Mouse (Mus musculus) neural tube, embryonic 11.5 days (tissue): ENCODE data around the gene Gm8773. TPM values are rescaled to one million over a fixed set of nuclear protein-coding genes. Genes with fewer than 3 reads are reported as not detected.
A peak's percentile ranks its signal among the peaks of the same experiment; 100 is the strongest.

Experiments
- ATAC-seq: fragments of 200-750 bp; cut with Nextera tagmentation; 2 replicates; pipeline ENCODE4 v1.8.0; 2017; ENCODE audit warnings: moderate number of reproducible peaks, mild to moderate bottlenecking, moderate TSS enrichment, moderate library complexity; ENCODE audit not compliant: insufficient read depth, low FRiP score, low TSS enrichment
- DNase-seq: peaks from one replicate; pipeline ENCODE4 v3.0.0-alpha.2; 2015; ENCODE audit warnings: low spot score
- H3K27ac ChIP-seq: fragments of 300-500 bp; sonication (generic); 2 replicates; pipeline ENCODE4 v1.5.1; 2014; ENCODE audit warnings: low read depth, mild to moderate bottlenecking, low read length
- H3K27me3 ChIP-seq: fragments of 300-500 bp; sonication (generic); 2 replicates; pipeline ENCODE4 v1.6.1; 2014; ENCODE audit warnings: mild to moderate bottlenecking, low read length, mixed read lengths; ENCODE audit not compliant: control insufficient read depth, insufficient read depth
- H3K36me3 ChIP-seq: fragments of 300-500 bp; sonication (generic); 2 replicates; pipeline ENCODE4 v1.6.1; 2014; ENCODE audit warnings: mild to moderate bottlenecking, low read length, moderate library complexity, mixed read lengths; ENCODE audit not compliant: control insufficient read depth, insufficient read depth
- H3K4me1 ChIP-seq: fragments of 300-500 bp; sonication (generic); 2 replicates; pipeline ENCODE4 v1.6.1; 2014; ENCODE audit warnings: low read length, mixed read lengths; ENCODE audit not compliant: control insufficient read depth, insufficient read depth
- H3K4me2 ChIP-seq: fragments of 300-500 bp; sonication (generic); 2 replicates; pipeline ENCODE4 v1.6.1; 2014; ENCODE audit warnings: low read depth, mild to moderate bottlenecking, moderate library complexity
- H3K4me3 ChIP-seq: fragments of 300-500 bp; sonication (generic); 2 replicates; pipeline ENCODE4 v1.5.1; 2014; ENCODE audit warnings: low read depth, low read length
- H3K9ac ChIP-seq: fragments of 300-500 bp; sonication (generic); 2 replicates; pipeline ENCODE4 v1.6.1; 2014; ENCODE audit warnings: mild to moderate bottlenecking, low read length
- H3K9me3 ChIP-seq: fragments of 300-500 bp; sonication (generic); 2 replicates; pipeline ENCODE4 v1.6.1; 2016; ENCODE audit warnings: low read length; ENCODE audit not compliant: control insufficient read depth
- WGBS: fragments of 180-500 bp; shearing (Covaris S2); extraction: QIAGEN DNeasy Blood & Tissue Kit; methylation state at CpG from one replicate; pipeline ENCODE4 v1.1.7; 2014; 5-methylcytosine and 5-hydroxymethylcytosine counted together
- polyA plus RNA-seq: library from polyadenylated mRNA; unstranded; fragments of >200 nt; fragmentation: Nextera tagmentation; extraction: Ambion mirVana; gene quantifications from 2 replicates; pipeline ENCODE4 v1.2.1, GENCODE M21; 2014

Gene Gm8773
- polyA plus RNA-seq, result 4.7 and 5.2 TPM in 2 replicates

GRCm38 (mm10) chr5:5573749-5574317, at the start of gene Gm8773:
Gene Gm8773, plus strand, starts transcription at chr5:5573799.
- Histone ChIP-seq H3K4me1 (no peaks in the 10 kb centered on the region), H3K27ac (no peak within 1 kb of the TSS), H3K9me3 (no peaks in the 10 kb centered on the region), H3K4me3 (peak within 1 kb of the TSS; percentile 45), H3K27me3 (no peaks in the 10 kb centered on the region), H3K9ac (peak within 1 kb of the TSS; percentile 49), H3K36me3 (no peaks in the 10 kb centered on the region), H3K4me2 (peak within 1 kb of the TSS; percentile 77)
- peak; percentile 91 for ATAC-seq
- under 1% methylated on average over 24 of the region's 24 CpGs for WGBS
- DNase-seq, result peak; percentile 59

GRCm38 (mm10) chr5:5533656-5534420, 39.8 kb upstream of the Gm8773 start:
- DNase-seq, result no peak
- Histone ChIP-seq H3K27me3 (no peaks in the 10 kb centered on the region), H3K36me3 (peaks cover 5% of the 10 kb centered on the region; the same call in 1 of the 2 replicates), H3K4me3 (no peak overlapping the region), H3K9ac (no peak overlapping the region), H3K27ac (no peak overlapping the region), H3K4me1 (no peaks in the 10 kb centered on the region), H3K4me2 (no peak overlapping the region), H3K9me3 (no peaks in the 10 kb centered on the region)
- no peak for ATAC-seq
- WGBS, result 95% methylated on average over 3 of the region's 3 CpGs

GRCm38 (mm10) chr5:5536131-5536530, 37.5 kb upstream of the Gm8773 start:
- Histone ChIP-seq H3K4me2 (no peak overlapping the region), H3K9me3 (no peaks in the 10 kb centered on the region), H3K27ac (no peak overlapping the region), H3K4me1 (no peaks in the 10 kb centered on the region), H3K9ac (no peak overlapping the region), H3K27me3 (no peaks in the 10 kb centered on the region), H3K4me3 (no peak overlapping the region), H3K36me3 (peaks cover 7% of the 10 kb centered on the region; the same call in 1 of the 2 replicates)
- ATAC-seq (no peak), DNase-seq (no peak)
- 86% methylated on average over 1 of the region's 1 CpGs for WGBS

- Histone ChIP-seq H3K36me3 (peaks cover 10% of the 10 kb centered on the region), H3K4me1 (no peaks in the 10 kb centered on the region)
These were observed 33.8 kb upstream of the Gm8773 start for GRCm38 (mm10) chr5:5539771-5540170.

GRCm38 (mm10) chr5:5540385-5540784, 33.2 kb upstream of the Gm8773 start:
- Histone ChIP-seq H3K27me3 (no peaks in the 10 kb centered on the region), H3K9ac (no peak overlapping the region), H3K9me3 (no peaks in the 10 kb centered on the region), H3K4me3 (no peak overlapping the region), H3K36me3 (peaks cover 10% of the 10 kb centered on the region), H3K4me1 (no peaks in the 10 kb centered on the region), H3K4me2 (no peak overlapping the region), H3K27ac (no peak overlapping the region)
- no peak for DNase-seq
- no peak for ATAC-seq
- 80% methylated on average over 3 of the region's 3 CpGs for WGBS

More at GRCm38 (mm10) chr5:5539771-5540170, 33.8 kb upstream of the Gm8773 start:
- ATAC-seq (no peak), DNase-seq (no peak)
- Histone ChIP-seq H3K9me3 (no peaks in the 10 kb centered on the region), H3K27me3 (no peaks in the 10 kb centered on the region), H3K27ac (no peak overlapping the region), H3K4me2 (no peak overlapping the region), H3K4me3 (no peak overlapping the region), H3K9ac (no peak overlapping the region)
- WGBS, result 82% methylated on average over 3 of the region's 3 CpGs

- Histone ChIP-seq H3K9me3 (no peaks in the 10 kb centered on the region), H3K4me3 (no peak overlapping the region)
- no peak for ATAC-seq
These were observed 22.5 kb upstream of the Gm8773 start for GRCm38 (mm10) chr5:5551110-5551509.

GRCm38 (mm10) chr5:5559079-5559740, 14.4 kb upstream of the Gm8773 start, which contains the start of gene Gtpbp10:
Gene Gtpbp10, minus strand, starts transcription at chr5:5559538.
- Histone ChIP-seq H3K27ac (0 out of 2 replicates have a peak within 1 kb of the TSS, but pooled peaks have one; percentile 54), H3K9me3 (no peaks in the 10 kb centered on the region), H3K27me3 (no peaks in the 10 kb centered on the region), H3K4me3 (peak within 1 kb of the TSS; percentile 60), H3K4me1 (no peaks in the 10 kb centered on the region), H3K4me2 (peak within 1 kb of the TSS; percentile 64), H3K36me3 (0 out of 2 replicates have a peak, but pooled peaks cover 3% of the 10 kb centered on the region), H3K9ac (peak within 1 kb of the TSS; percentile 76)
- WGBS, result under 1% methylated on average over 43 of the region's 43 CpGs
- DNase-seq (peak; percentile 94), ATAC-seq (peak; percentile 98)

More at GRCm38 (mm10) chr5:5551110-5551509, 22.5 kb upstream of the Gm8773 start:
- H3K27me3 ChIP-seq, result no peaks in the 10 kb centered on the region
- H3K27ac ChIP-seq, result no peak overlapping the region
- peaks cover 7% of the 10 kb centered on the region; the same call in 1 of the 2 replicates for H3K36me3 ChIP-seq
- H3K4me1 ChIP-seq, result no peaks in the 10 kb centered on the region
- no peak overlapping the region for H3K4me2 ChIP-seq
- WGBS, result 77% methylated on average over 1 of the region's 1 CpGs
- DNase-seq, result no peak
- H3K9ac ChIP-seq, result no peak overlapping the region

- no peak overlapping the region for H3K27ac ChIP-seq
- H3K9me3 ChIP-seq, result no peaks in the 10 kb centered on the region
- no peaks in the 10 kb centered on the region for H3K4me1 ChIP-seq
- ATAC-seq (peak; percentile 21), DNase-seq (no peak)
- peak overlapping the region; percentile 64 for H3K4me2 ChIP-seq
- no peaks in the 10 kb centered on the region for H3K36me3 ChIP-seq
- 41% methylated on average over 8 of the region's 8 CpGs for WGBS
- H3K9ac ChIP-seq, result peak overlapping the region; percentile 76
- H3K27me3 ChIP-seq, result no peaks in the 10 kb centered on the region
- H3K4me3 ChIP-seq, result peak overlapping the region; percentile 60
These were observed 13.8 kb upstream of the Gm8773 start for GRCm38 (mm10) chr5:5559798-5560197.
